Mouse (Mus musculus) megakaryocyte, embryonic 14.5 days (primary cell): Measurements from ENCODE around the gene Dscam. TPM values are rescaled to one million over a fixed set of nuclear protein-coding genes. Genes with fewer than 3 reads are reported as not detected.

Experiments
- H3K27me3 ChIP-seq: replicated peaks from 2 replicates; pipeline ENCODE3; 2012; ENCODE audit warnings: inconsistent platforms
- H3K36me3 ChIP-seq: replicated peaks from 2 replicates; pipeline ENCODE3; 2012; ENCODE audit warnings: low read length, inconsistent platforms, mixed read lengths
- H3K4me1 ChIP-seq: 2 replicates; pipeline ENCODE4 v1.6.1; 2012; ENCODE audit warnings: inconsistent platforms
- H3K4me3 ChIP-seq: replicated peaks from 2 replicates; pipeline ENCODE3; 2012; ENCODE audit warnings: moderate library complexity, mild to moderate bottlenecking, inconsistent platforms
- H3K9me3 ChIP-seq: 2 replicates; pipeline ENCODE4 v1.6.1; 2012; ENCODE audit warnings: inconsistent platforms
- FLI1 ChIP-seq: IDR thresholded peaks from 2 replicates; pipeline ENCODE4 v1.6.1; 2012; ENCODE audit warnings: low read length, inconsistent platforms, mixed read lengths
- GATA1 ChIP-seq: IDR thresholded peaks from 3 replicates; pipeline ENCODE4 v1.6.1; 2012; ENCODE audit warnings: mixed read lengths, low read length, inconsistent platforms, borderline replicate concordance
- polyA plus RNA-seq: library from polyadenylated mRNA; stranded (reverse); fragments of >175 nt; gene quantifications from 2 replicates; pipeline ENCODE4 v1.2.3, GENCODE M21; 2012; ENCODE audit warnings: low replicate concordance; ENCODE audit not compliant: insufficient read depth

Dscam gene
- polyA plus RNA-seq, 1 experiment = not detected

GRCm38 (mm10) chr16:96753781-96754173 lies 416.8 kb downstream of the Dscam start:
- no peaks in the 10 kb centered on the region for H3K36me3 ChIP-seq
- no peaks in the 10 kb centered on the region for H3K4me1 ChIP-seq
- H3K27me3 ChIP-seq = peaks cover 9% of the 10 kb centered on the region
- H3K4me3 ChIP-seq = no peak overlapping the region
- H3K9me3 ChIP-seq = 0 out of 2 replicates have a peak, but pooled peaks cover under 1% of the 10 kb centered on the region
- TF ChIP-seq GATA1 (no peak), FLI1 (no peak)

GRCm38 (mm10) chr16:96753164-96753780 lies 417.3 kb downstream of the Dscam start:
- Histone ChIP-seq H3K27me3 (peaks cover 7% of the 10 kb centered on the region), H3K36me3 (no peaks in the 10 kb centered on the region), H3K9me3 (0 out of 2 replicates have a peak, but pooled peaks cover 4% of the 10 kb centered on the region), H3K4me3 (no peak overlapping the region), H3K4me1 (no peaks in the 10 kb centered on the region)
- TF ChIP-seq FLI1 (no peak), GATA1 (no peak)

- no peak for TF ChIP-seq GATA1
- no peak for TF ChIP-seq FLI1
- H3K9me3 ChIP-seq = peaks cover 14% of the 10 kb centered on the region
- no peaks in the 10 kb centered on the region for H3K36me3 ChIP-seq
- 0 out of 2 replicates have a peak, but pooled peaks cover 6% of the 10 kb centered on the region for H3K4me1 ChIP-seq
- no peaks in the 10 kb centered on the region for H3K27me3 ChIP-seq
- H3K4me3 ChIP-seq = no peak overlapping the region
These were observed 427.9 kb downstream of the Dscam start for GRCm38 (mm10) chr16:96742475-96743255.

- TF ChIP-seq FLI1 (no peak), GATA1 (no peak)
- Histone ChIP-seq H3K4me1 (0 out of 2 replicates have a peak, but pooled peaks cover 6% of the 10 kb centered on the region), H3K4me3 (no peak overlapping the region), H3K27me3 (no peaks in the 10 kb centered on the region), H3K9me3 (peaks cover 14% of the 10 kb centered on the region), H3K36me3 (no peaks in the 10 kb centered on the region)
These were observed 429.2 kb downstream of the Dscam start for GRCm38 (mm10) chr16:96741336-96741735.

- H3K4me1 ChIP-seq = 0 out of 2 replicates have a peak, but pooled peaks cover 6% of the 10 kb centered on the region
- no peak for TF ChIP-seq FLI1
- TF ChIP-seq GATA1 = no peak
These were observed 430.2 kb downstream of the Dscam start for GRCm38 (mm10) chr16:96740073-96741055.

GRCm38 (mm10) chr16:96736501-96736900 lies 434.1 kb downstream of the Dscam start:
- no peaks in the 10 kb centered on the region for H3K4me1 ChIP-seq
- peaks cover 14% of the 10 kb centered on the region for H3K9me3 ChIP-seq
- TF ChIP-seq FLI1 (no peak), GATA1 (no peak)
- no peak overlapping the region for H3K4me3 ChIP-seq
- no peaks in the 10 kb centered on the region for H3K36me3 ChIP-seq
- no peaks in the 10 kb centered on the region for H3K27me3 ChIP-seq

More at GRCm38 (mm10) chr16:96740073-96741055, 430.2 kb downstream of the Dscam start:
- Histone ChIP-seq H3K9me3 (peaks cover 14% of the 10 kb centered on the region), H3K27me3 (no peaks in the 10 kb centered on the region), H3K4me3 (no peak overlapping the region), H3K36me3 (no peaks in the 10 kb centered on the region)

GRCm38 (mm10) chr16:96730881-96731280 lies 439.7 kb downstream of the Dscam start:
- H3K27me3 ChIP-seq = no peaks in the 10 kb centered on the region
- H3K4me1 ChIP-seq = no peaks in the 10 kb centered on the region
- no peak overlapping the region for H3K4me3 ChIP-seq
- no peaks in the 10 kb centered on the region for H3K36me3 ChIP-seq
- no peak for TF ChIP-seq FLI1
- TF ChIP-seq GATA1 = no peak
- H3K9me3 ChIP-seq = no peaks in the 10 kb centered on the region

GRCm38 (mm10) chr16:96727836-96728774 lies 442.4 kb downstream of the Dscam start:
- Histone ChIP-seq H3K4me1 (no peaks in the 10 kb centered on the region), H3K9me3 (no peaks in the 10 kb centered on the region), H3K36me3 (no peaks in the 10 kb centered on the region), H3K27me3 (no peaks in the 10 kb centered on the region), H3K4me3 (no peak overlapping the region)
- TF ChIP-seq FLI1 (no peak), GATA1 (no peak)
